Mouse (Mus musculus): ENCODE measurements around the gene Jade1. TPM values are rescaled to one million over a fixed set of nuclear protein-coding genes. Genes with fewer than 3 reads are reported as not detected.

The Jade1 gene
- polyA plus RNA-seq, 1 experiment from 2014 or later, result 15.6 TPM

GRCm38 (mm10) chr3:41602933-41603332, 47.4 kb downstream of the Jade1 start:
- Histone ChIP-seq H3K9ac (replicated peaks) (no peak overlapping the region), H3K4me2 (no peak overlapping the region), H3K4me3 (replicated peaks) (no peak overlapping the region), H3K9me3 (replicated peaks) (no peaks in the 10 kb centered on the region), H3K4me1 (peaks cover 39% of the 10 kb centered on the region), H3K36me3 (0 out of 2 replicates have a peak, but pooled peaks cover 8% of the 10 kb centered on the region), H3K27ac (replicated peaks) (peak overlapping the region; percentile 29; the same call in 1 of the 2 replicates), H3K27me3 (replicated peaks) (no peaks in the 10 kb centered on the region)
- 41% methylated on average over 10 of the region's 10 CpGs for WGBS
- ATAC-seq (ENCODE audit: low FRiP score), result peak; percentile 15; the same call in 1 of the 2 replicates

GRCm38 (mm10) chr3:41603470-41604019, 48.0 kb downstream of the Jade1 start:
- WGBS, result 29% methylated on average over 5 of the region's 5 CpGs
- no peaks in the 10 kb centered on the region for H3K27me3 ChIP-seq (replicated peaks)
- peak overlapping the region; percentile 29; the same call in 1 of the 2 replicates for H3K27ac ChIP-seq (replicated peaks)
- peak; percentile 46; the same call in 1 of the 2 replicates for ATAC-seq (ENCODE audit: low FRiP score)
- peaks cover 39% of the 10 kb centered on the region for H3K4me1 ChIP-seq
- H3K4me3 ChIP-seq (replicated peaks), result no peak overlapping the region
- H3K9ac ChIP-seq (replicated peaks), result no peak overlapping the region
- no peak overlapping the region for H3K4me2 ChIP-seq
- 0 out of 2 replicates have a peak, but pooled peaks cover 5% of the 10 kb centered on the region for H3K36me3 ChIP-seq
- no peaks in the 10 kb centered on the region for H3K9me3 ChIP-seq (replicated peaks)

- H3K27me3 ChIP-seq (replicated peaks), result no peaks in the 10 kb centered on the region
- H3K4me1 ChIP-seq, result peaks cover 39% of the 10 kb centered on the region
- no peak overlapping the region for H3K4me2 ChIP-seq
- no peak overlapping the region for H3K9ac ChIP-seq (replicated peaks)
- H3K9me3 ChIP-seq (replicated peaks), result no peaks in the 10 kb centered on the region
- peaks cover 7% of the 10 kb centered on the region for H3K36me3 ChIP-seq
- 94% methylated on average over 12 of the region's 12 CpGs for WGBS
- H3K27ac ChIP-seq (replicated peaks), result no peak overlapping the region
- ATAC-seq (ENCODE audit: low FRiP score), result no peak
- H3K4me3 ChIP-seq (replicated peaks), result no peak overlapping the region
These were observed 49.2 kb downstream of the Jade1 start for GRCm38 (mm10) chr3:41604629-41605321.

GRCm38 (mm10) chr3:41605601-41606329, 50.2 kb downstream of the Jade1 start:
- Histone ChIP-seq H3K9me3 (replicated peaks) (no peaks in the 10 kb centered on the region), H3K9ac (replicated peaks) (no peak overlapping the region), H3K4me2 (no peak overlapping the region), H3K36me3 (peaks cover 16% of the 10 kb centered on the region), H3K27ac (replicated peaks) (no peak overlapping the region), H3K4me1 (peaks cover 39% of the 10 kb centered on the region), H3K27me3 (replicated peaks) (no peaks in the 10 kb centered on the region), H3K4me3 (replicated peaks) (no peak overlapping the region)
- 58% methylated on average over 13 of the region's 13 CpGs for WGBS
- ATAC-seq (ENCODE audit: low FRiP score), result peak; percentile 32

- Histone ChIP-seq H3K36me3 (peaks cover 16% of the 10 kb centered on the region), H3K9ac (replicated peaks) (no peak overlapping the region), H3K4me1 (peaks cover 39% of the 10 kb centered on the region), H3K27me3 (replicated peaks) (no peaks in the 10 kb centered on the region), H3K4me3 (replicated peaks) (no peak overlapping the region), H3K27ac (replicated peaks) (no peak overlapping the region), H3K9me3 (replicated peaks) (no peaks in the 10 kb centered on the region), H3K4me2 (no peak overlapping the region)
- 88% methylated on average over 4 of the region's 4 CpGs for WGBS
- 0 out of 2 replicates have a peak, but pooled peaks have one; percentile 1 for ATAC-seq (ENCODE audit: low FRiP score)
These were observed 50.8 kb downstream of the Jade1 start for GRCm38 (mm10) chr3:41606330-41606664.

- H3K4me1 ChIP-seq, result peaks cover 39% of the 10 kb centered on the region
- H3K4me3 ChIP-seq (replicated peaks), result no peak overlapping the region
- H3K9ac ChIP-seq (replicated peaks), result no peak overlapping the region
- no peaks in the 10 kb centered on the region for H3K27me3 ChIP-seq (replicated peaks)
- no peaks in the 10 kb centered on the region for H3K9me3 ChIP-seq (replicated peaks)
- H3K36me3 ChIP-seq, result peaks cover 19% of the 10 kb centered on the region
- no peak overlapping the region for H3K4me2 ChIP-seq
- H3K27ac ChIP-seq (replicated peaks), result no peak overlapping the region
- ATAC-seq (ENCODE audit: low FRiP score), result no peak
- WGBS, result 71% methylated on average over 9 of the region's 9 CpGs
These were observed 51.5 kb downstream of the Jade1 start for GRCm38 (mm10) chr3:41607050-41607449.

GRCm38 (mm10) chr3:41607467-41607866, 51.9 kb downstream of the Jade1 start:
- no peak for ATAC-seq (ENCODE audit: low FRiP score)
- H3K9me3 ChIP-seq (replicated peaks), result no peaks in the 10 kb centered on the region
- H3K4me3 ChIP-seq (replicated peaks), result no peak overlapping the region
- H3K4me2 ChIP-seq, result no peak overlapping the region
- WGBS, result 92% methylated on average over 8 of the region's 8 CpGs
- no peaks in the 10 kb centered on the region for H3K27me3 ChIP-seq (replicated peaks)
- H3K36me3 ChIP-seq, result peaks cover 22% of the 10 kb centered on the region
- H3K4me1 ChIP-seq, result peaks cover 38% of the 10 kb centered on the region
- H3K9ac ChIP-seq (replicated peaks), result no peak overlapping the region
- H3K27ac ChIP-seq (replicated peaks), result no peak overlapping the region

GRCm38 (mm10) chr3:41609071-41609470, 53.5 kb downstream of the Jade1 start:
- H3K4me1 ChIP-seq, result peaks cover 22% of the 10 kb centered on the region
- no peak overlapping the region for H3K4me2 ChIP-seq
- 89% methylated on average over 5 of the region's 5 CpGs for WGBS
- H3K9ac ChIP-seq (replicated peaks), result no peak overlapping the region
- H3K27ac ChIP-seq (replicated peaks), result no peak overlapping the region
- no peaks in the 10 kb centered on the region for H3K9me3 ChIP-seq (replicated peaks)
- no peak for ATAC-seq (ENCODE audit: low FRiP score)
- H3K4me3 ChIP-seq (replicated peaks), result no peak overlapping the region
- no peaks in the 10 kb centered on the region for H3K27me3 ChIP-seq (replicated peaks)
- H3K36me3 ChIP-seq, result peaks cover 33% of the 10 kb centered on the region

GRCm38 (mm10) chr3:41612211-41612610, 56.7 kb downstream of the Jade1 start:
- WGBS, result 94% methylated on average over 3 of the region's 3 CpGs
- ATAC-seq (ENCODE audit: low FRiP score), result no peak
- H3K9ac ChIP-seq (replicated peaks), result no peak overlapping the region

GRCm38 (mm10) chr3:41613706-41614105, 58.2 kb downstream of the Jade1 start:
- no peak for ATAC-seq (ENCODE audit: low FRiP score)
- H3K4me3 ChIP-seq (replicated peaks), result no peak overlapping the region
- H3K9ac ChIP-seq (replicated peaks), result no peak overlapping the region
- no peaks in the 10 kb centered on the region for H3K9me3 ChIP-seq (replicated peaks)
- WGBS, result 94% methylated on average over 9 of the region's 9 CpGs
- H3K27ac ChIP-seq (replicated peaks), result no peak overlapping the region
- H3K27me3 ChIP-seq (replicated peaks), result no peaks in the 10 kb centered on the region
- H3K36me3 ChIP-seq, result peaks cover 28% of the 10 kb centered on the region
- 0 out of 2 replicates have a peak, but pooled peaks cover 6% of the 10 kb centered on the region for H3K4me1 ChIP-seq
- no peak overlapping the region for H3K4me2 ChIP-seq

More at GRCm38 (mm10) chr3:41612211-41612610, 56.7 kb downstream of the Jade1 start:
- Histone ChIP-seq H3K4me2 (no peak overlapping the region), H3K27me3 (replicated peaks) (no peaks in the 10 kb centered on the region), H3K4me3 (replicated peaks) (no peak overlapping the region), H3K4me1 (no peaks in the 10 kb centered on the region), H3K27ac (replicated peaks) (no peak overlapping the region), H3K36me3 (peaks cover 28% of the 10 kb centered on the region), H3K9me3 (replicated peaks) (no peaks in the 10 kb centered on the region)

GRCm38 (mm10) chr3:41614230-41614985, 58.9 kb downstream of the Jade1 start:
- H3K4me3 ChIP-seq (replicated peaks), result no peak overlapping the region
- 0 out of 2 replicates have a peak, but pooled peaks cover 7% of the 10 kb centered on the region for H3K4me1 ChIP-seq
- H3K27ac ChIP-seq (replicated peaks), result no peak overlapping the region
- 89% methylated on average over 5 of the region's 5 CpGs for WGBS
- H3K36me3 ChIP-seq, result peaks cover 28% of the 10 kb centered on the region
- H3K9me3 ChIP-seq (replicated peaks), result no peaks in the 10 kb centered on the region
- no peak overlapping the region for H3K9ac ChIP-seq (replicated peaks)
- no peaks in the 10 kb centered on the region for H3K27me3 ChIP-seq (replicated peaks)
- no peak overlapping the region for H3K4me2 ChIP-seq
- no peak for ATAC-seq (ENCODE audit: low FRiP score)

Data from neural tube, embryonic 15.5 days (tissue).